Mouse (Mus musculus) kidney, postnatal 0 days (tissue): Measurements from ENCODE around the gene Rhbdd3. TPM values are rescaled to one million over a fixed set of nuclear protein-coding genes. Genes with fewer than 3 reads are reported as not detected.

Source experiments
- ATAC-seq: fragments of 200-750 bp; cut with Nextera tagmentation; replicated peaks from 2 replicates; pipeline ENCODE4 v1.8.0; 2017; ENCODE audit warnings: low read depth, moderate number of reproducible peaks, moderate TSS enrichment, moderate library complexity; ENCODE audit not compliant: low FRiP score
- DNase-seq: peaks from one replicate; pipeline ENCODE4 v3.0.0-alpha.2; 2016; ENCODE audit warnings: low spot score
- H3K27ac ChIP-seq: fragments of 300-500 bp; sonication (generic); 2 replicates; pipeline ENCODE4 v1.5.1; 2014; ENCODE audit warnings: mild to moderate bottlenecking
- H3K27me3 ChIP-seq: fragments of 300-500 bp; sonication (generic); 2 replicates; pipeline ENCODE4 v1.6.1; 2014; ENCODE audit warnings: low read length, mixed read lengths; ENCODE audit not compliant: insufficient read depth
- H3K36me3 ChIP-seq: fragments of 300-500 bp; sonication (generic); 2 replicates; pipeline ENCODE4 v1.6.1; 2014; ENCODE audit warnings: low read length, mixed read lengths; ENCODE audit not compliant: insufficient read depth
- H3K4me1 ChIP-seq: fragments of 300-500 bp; sonication (generic); replicated peaks from 2 replicates; pipeline ENCODE4 v1.6.1; 2014; ENCODE audit warnings: antibody characterized with exemption, low read length, mixed read lengths; ENCODE audit not compliant: insufficient read depth
- H3K4me2 ChIP-seq: fragments of 300-500 bp; sonication (generic); 2 replicates; pipeline ENCODE4 v1.6.1; 2014; ENCODE audit warnings: mild to moderate bottlenecking, low read length, moderate library complexity, mixed read lengths
- H3K4me3 ChIP-seq: fragments of 300-500 bp; sonication (generic); replicated peaks from 2 replicates; pipeline ENCODE4 v1.5.1; 2014; ENCODE audit warnings: low read depth, low read length
- H3K9ac ChIP-seq: fragments of 300-500 bp; sonication (generic); 2 replicates; pipeline ENCODE4 v1.6.1; 2014; ENCODE audit warnings: low read depth, low read length
- H3K9me3 ChIP-seq: fragments of 300-500 bp; sonication (generic); replicated peaks from 2 replicates; pipeline ENCODE4 v1.6.1; 2016; ENCODE audit warnings: low read length, inconsistent platforms, mixed read lengths
- CTCF ChIP-seq: IDR thresholded peaks from 2 replicates; pipeline ENCODE4 v1.5.1; 2016; ENCODE audit warnings: antibody characterized with exemption, low read depth, mild to moderate bottlenecking, moderate library complexity
- WGBS: fragments of 180-500 bp; shearing (Covaris S2); extraction: QIAGEN DNeasy Blood & Tissue Kit; methylation state at CpG from one replicate; pipeline ENCODE4 v1.1.7; 2014; 5-methylcytosine and 5-hydroxymethylcytosine counted together
- polyA plus RNA-seq: library from polyadenylated mRNA; unstranded; fragments of >200 nt; fragmentation: Nextera tagmentation; extraction: Ambion mirVana; gene quantifications from 2 replicates; pipeline ENCODE4 v1.2.1, GENCODE M21; 2015

The Rhbdd3 gene
- polyA plus RNA-seq = 26.8 and 28.3 TPM in 2 replicates

DNA sequence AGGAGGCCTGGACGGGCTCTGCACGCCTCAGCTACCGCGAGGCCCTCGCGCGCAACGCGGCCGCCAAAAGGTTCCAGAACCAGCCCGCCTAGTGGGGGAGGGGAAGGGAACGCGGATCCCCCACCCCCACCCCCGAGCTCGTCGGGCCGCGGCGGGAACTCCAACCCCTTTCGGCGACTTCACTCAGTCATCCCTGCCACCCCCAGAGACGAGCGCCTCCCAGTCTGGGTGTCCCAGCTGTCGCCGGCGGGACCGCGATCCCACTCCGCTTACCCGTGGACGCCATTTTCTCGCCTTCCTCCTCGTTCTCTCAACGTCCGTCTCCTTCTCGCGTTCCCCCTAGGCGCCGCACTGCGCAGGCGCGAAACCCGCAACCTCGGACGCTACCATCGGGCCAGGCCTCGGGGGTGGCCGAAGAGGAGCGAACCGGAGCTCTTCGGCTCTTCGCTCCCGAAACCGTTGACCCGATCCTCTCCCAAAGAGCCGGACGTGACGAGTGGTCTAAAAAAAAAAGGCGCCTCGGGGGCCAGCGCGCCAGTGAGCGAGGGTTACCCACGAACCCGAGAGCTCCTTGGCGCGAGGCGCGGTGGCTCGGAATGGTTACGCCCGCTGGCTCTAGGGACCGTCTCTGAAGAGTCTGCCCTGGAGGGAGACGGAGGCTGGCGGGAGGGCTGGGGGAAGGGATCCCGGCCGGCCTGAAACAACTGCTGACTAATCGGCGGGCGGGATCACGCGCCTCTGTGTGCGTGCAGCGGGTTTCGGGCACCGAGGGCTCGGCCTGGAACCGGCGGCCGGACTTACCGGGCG is at the start of gene Rhbdd3, which contains the start of gene Ewsr1:
Gene Rhbdd3 (plus strand): TSS at position 191 of the 807 bp plus-strand sequence.
Gene Ewsr1 (minus strand): TSS at position 531 of the 807 bp plus-strand sequence.
- Histone ChIP-seq H3K36me3 (no peaks in the 10 kb centered on the region), H3K27me3 (no peaks in the 10 kb centered on the region), H3K9me3 (no peaks in the 10 kb centered on the region), H3K4me1 (peaks cover 13% of the 10 kb centered on the region), H3K4me3 (peak within 1 kb of the TSS; percentile 98), H3K27ac (peak within 1 kb of the TSS; percentile 95), H3K4me2 (peak within 1 kb of the TSS; percentile 90), H3K9ac (peak within 1 kb of the TSS; percentile 97)
- WGBS = under 1% methylated on average over 90 of the region's 92 CpGs
- no peak for TF ChIP-seq CTCF
- peak; percentile 90 for ATAC-seq
- peak; percentile 97 for DNase-seq

- DNase-seq = no peak
- Histone ChIP-seq H3K9ac (no peak overlapping the region), H3K9me3 (no peaks in the 10 kb centered on the region), H3K4me2 (no peak overlapping the region), H3K27me3 (no peaks in the 10 kb centered on the region), H3K4me1 (no peaks in the 10 kb centered on the region), H3K36me3 (no peaks in the 10 kb centered on the region), H3K4me3 (no peak overlapping the region), H3K27ac (no peak overlapping the region)
- no peak for ATAC-seq
- 69% methylated on average over 10 of the region's 10 CpGs for WGBS
- TF ChIP-seq CTCF = no peak
Observed at GRCm38 (mm10) chr11:5051629-5052028, 47.1 kb upstream of the Rhbdd3 start.

- no peak for DNase-seq
- ATAC-seq = no peak
- no peak for TF ChIP-seq CTCF
- no peaks in the 10 kb centered on the region for H3K9me3 ChIP-seq
- H3K4me1 ChIP-seq = peaks cover 1% of the 10 kb centered on the region; the same call in 1 of the 2 replicates
- no peak overlapping the region for H3K4me2 ChIP-seq
- H3K4me3 ChIP-seq = no peak overlapping the region
- no peaks in the 10 kb centered on the region for H3K36me3 ChIP-seq
- WGBS = 75% methylated on average over 10 of the region's 10 CpGs
- H3K27ac ChIP-seq = no peak overlapping the region
- no peak overlapping the region for H3K9ac ChIP-seq
- no peaks in the 10 kb centered on the region for H3K27me3 ChIP-seq
Observed at GRCm38 (mm10) chr11:5052200-5052854, 46.4 kb upstream of the Rhbdd3 start.

DNA sequence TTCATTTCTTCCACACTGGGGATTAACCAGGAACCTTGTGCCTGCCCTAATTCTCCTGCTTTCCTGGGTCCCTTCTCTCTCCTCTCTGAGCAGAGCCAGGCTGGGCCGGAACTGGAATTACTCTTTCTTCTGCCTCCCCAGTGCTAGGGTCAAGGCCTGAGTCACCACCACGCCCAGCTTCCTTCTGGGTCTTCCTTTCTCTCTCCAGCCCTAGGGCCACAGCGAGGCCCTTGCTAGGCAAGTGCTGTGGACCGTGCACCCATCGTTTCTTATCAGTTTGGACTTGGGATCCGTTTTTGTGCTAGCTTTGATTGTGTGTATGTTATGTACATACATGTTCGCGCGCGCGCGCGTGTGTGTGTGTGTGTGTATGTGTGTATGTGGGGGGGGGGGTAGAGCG is 44.6 kb upstream of the Rhbdd3 start:
- H3K27ac ChIP-seq = no peak overlapping the region
- DNase-seq (no peak), ATAC-seq (no peak)
- H3K9me3 ChIP-seq = no peaks in the 10 kb centered on the region
- H3K4me3 ChIP-seq = no peak overlapping the region
- H3K9ac ChIP-seq = no peak overlapping the region
- WGBS = 84% methylated on average over 14 of the region's 14 CpGs
- H3K4me1 ChIP-seq = peaks cover 12% of the 10 kb centered on the region; the same call in 1 of the 2 replicates
- H3K4me2 ChIP-seq = no peak overlapping the region
- H3K27me3 ChIP-seq = peaks cover 5% of the 10 kb centered on the region
- H3K36me3 ChIP-seq = no peaks in the 10 kb centered on the region
- no peak for TF ChIP-seq CTCF

GRCm38 (mm10) chr11:5054874-5055273 is 43.9 kb upstream of the Rhbdd3 start:
- no peak overlapping the region for H3K4me2 ChIP-seq
- no peak overlapping the region for H3K4me3 ChIP-seq
- peaks cover 7% of the 10 kb centered on the region for H3K27me3 ChIP-seq
- no peak for DNase-seq
- no peaks in the 10 kb centered on the region for H3K9me3 ChIP-seq
- no peaks in the 10 kb centered on the region for H3K36me3 ChIP-seq
- 59% methylated on average over 6 of the region's 6 CpGs for WGBS
- H3K9ac ChIP-seq = no peak overlapping the region
- H3K4me1 ChIP-seq = peaks cover 12% of the 10 kb centered on the region; the same call in 1 of the 2 replicates
- H3K27ac ChIP-seq = no peak overlapping the region
- TF ChIP-seq CTCF = no peak; the same call in 1 of the 2 replicates
- no peak for ATAC-seq

DNA sequence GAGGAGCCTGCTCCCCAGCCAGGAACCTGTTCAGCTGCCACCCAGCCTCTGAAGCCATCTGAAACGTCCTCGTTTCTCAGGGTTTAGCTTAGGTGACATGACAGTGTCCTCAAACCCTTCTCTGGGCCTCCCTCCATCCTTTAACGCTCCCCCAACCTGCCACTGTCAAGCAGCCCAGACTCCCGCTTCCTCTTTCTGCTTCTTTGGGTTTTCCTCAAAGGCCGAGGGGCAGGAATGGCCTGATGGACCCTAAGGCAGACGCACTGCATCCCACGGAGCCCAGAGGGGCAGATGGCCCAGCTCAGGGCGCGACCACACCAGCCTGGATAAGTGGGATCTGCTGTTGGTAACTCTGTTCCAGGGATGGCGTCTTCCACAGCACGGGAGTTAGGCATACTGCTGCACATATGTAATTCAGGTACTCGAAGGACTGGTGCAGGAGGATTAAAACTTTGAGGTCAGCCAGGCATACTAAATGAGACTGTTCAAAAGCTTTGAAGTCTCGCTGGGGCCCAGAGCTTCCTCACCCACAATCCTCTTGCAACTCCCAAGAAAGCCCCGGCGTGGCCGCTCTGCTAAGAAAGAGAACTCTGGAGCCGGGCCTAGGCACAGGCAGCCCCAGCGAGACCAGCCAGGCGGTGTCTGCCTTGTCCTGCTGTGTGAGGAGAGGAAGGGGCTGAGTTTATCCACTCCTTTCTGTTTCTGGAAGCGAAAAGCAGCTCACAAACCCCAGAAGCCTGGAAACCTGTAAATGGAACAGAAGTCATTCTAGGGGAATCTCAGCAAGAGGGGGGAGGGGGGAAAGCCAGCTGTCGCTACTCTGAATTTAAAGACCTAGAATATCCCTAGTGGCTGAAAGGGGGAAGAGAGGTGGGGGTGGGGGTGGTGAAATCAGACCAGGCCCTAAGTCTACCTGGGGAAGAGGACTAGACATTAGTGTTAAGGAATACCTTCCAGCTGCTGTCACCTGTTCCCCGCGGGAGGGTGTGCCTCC is 42.5 kb upstream of the Rhbdd3 start:
- Histone ChIP-seq H3K36me3 (no peaks in the 10 kb centered on the region), H3K27ac (no peak overlapping the region), H3K9me3 (no peaks in the 10 kb centered on the region), H3K4me1 (peaks cover 12% of the 10 kb centered on the region; the same call in 1 of the 2 replicates), H3K4me2 (no peak overlapping the region), H3K27me3 (peaks cover 7% of the 10 kb centered on the region), H3K4me3 (no peak overlapping the region), H3K9ac (no peak overlapping the region)
- DNase-seq = no peak
- WGBS = 42% methylated on average over 23 of the region's 23 CpGs
- no peak for TF ChIP-seq CTCF
- no peak for ATAC-seq
